Mouse (Mus musculus) brain, adult 10 weeks (tissue): ENCODE data around the gene Chuk. TPM values are rescaled to one million over a fixed set of nuclear protein-coding genes. Genes with fewer than 3 reads are reported as not detected.

Experiments
- polyA plus RNA-seq: library from polyadenylated mRNA; stranded (reverse); fragments of 350-450 nt; fragmentation: Illumina TruSeq; extraction: RNeasy Lipid Tissue Mini Kit (QIAGEN cat#74804); gene quantifications from one replicate; pipeline ENCODE4 v1.2.3, GENCODE M21; 2015; ENCODE audit warnings: low read depth, low replicate concordance

Gene Chuk
- polyA plus RNA-seq, result 53.1 TPM

GRCm38 (mm10) chr19:44106831-44107660 lies at the start of gene Chuk:
Gene Chuk, minus strand, starts transcription at chr19:44107480.

GRCm38 (mm10) chr19:44145702-44146567 lies 38.7 kb upstream of the Chuk start, which contains the start of gene Bloc1s2:
Gene Bloc1s2, minus strand, starts transcription at chr19:44146446.

DNA sequence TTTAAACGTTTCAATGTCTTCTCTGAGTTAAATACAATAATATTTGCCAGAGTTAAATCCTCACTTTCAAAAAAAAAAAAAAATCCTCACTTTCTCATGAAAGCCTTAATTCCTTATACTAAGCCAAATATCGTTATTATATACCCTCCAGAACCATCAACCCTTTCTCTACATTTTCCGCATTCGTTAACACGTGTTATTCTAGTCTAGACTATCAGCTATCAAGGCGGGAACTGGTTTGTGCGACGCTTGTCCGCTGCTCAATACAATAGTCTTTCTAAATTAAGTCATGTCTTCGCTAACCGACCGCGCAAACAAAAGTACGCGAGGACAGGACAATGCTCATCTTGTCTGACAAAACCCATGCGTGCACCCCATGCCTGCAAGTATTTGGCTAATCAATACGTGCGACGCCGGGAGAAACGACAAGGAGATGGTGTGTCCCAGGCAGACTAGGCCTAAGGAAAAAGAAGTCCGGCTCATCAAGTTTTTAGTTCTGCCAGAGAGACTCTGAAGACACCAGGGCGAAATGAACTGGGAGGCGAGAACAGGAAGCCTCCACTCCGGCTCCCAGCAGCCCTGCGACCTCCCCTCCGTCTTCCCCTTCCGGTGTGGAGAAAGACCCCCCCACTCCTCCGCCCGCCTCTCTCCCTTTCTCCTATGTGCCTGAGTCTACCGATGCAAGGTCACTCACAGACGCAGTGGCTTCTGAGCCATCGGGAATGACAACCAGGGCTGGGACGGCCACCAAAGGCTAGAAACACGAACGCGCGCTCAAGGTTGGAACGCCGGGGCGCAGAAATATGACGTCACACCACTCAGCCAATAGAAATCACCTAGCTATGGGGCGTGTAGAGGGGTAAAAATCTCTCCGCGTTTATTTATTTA lies 28.0 kb upstream of the Chuk start, which contains the start of gene Cwf19l1:
Cwf19l1 (minus strand) TSS at position 805 of the 888 bp plus-strand sequence.

DNA sequence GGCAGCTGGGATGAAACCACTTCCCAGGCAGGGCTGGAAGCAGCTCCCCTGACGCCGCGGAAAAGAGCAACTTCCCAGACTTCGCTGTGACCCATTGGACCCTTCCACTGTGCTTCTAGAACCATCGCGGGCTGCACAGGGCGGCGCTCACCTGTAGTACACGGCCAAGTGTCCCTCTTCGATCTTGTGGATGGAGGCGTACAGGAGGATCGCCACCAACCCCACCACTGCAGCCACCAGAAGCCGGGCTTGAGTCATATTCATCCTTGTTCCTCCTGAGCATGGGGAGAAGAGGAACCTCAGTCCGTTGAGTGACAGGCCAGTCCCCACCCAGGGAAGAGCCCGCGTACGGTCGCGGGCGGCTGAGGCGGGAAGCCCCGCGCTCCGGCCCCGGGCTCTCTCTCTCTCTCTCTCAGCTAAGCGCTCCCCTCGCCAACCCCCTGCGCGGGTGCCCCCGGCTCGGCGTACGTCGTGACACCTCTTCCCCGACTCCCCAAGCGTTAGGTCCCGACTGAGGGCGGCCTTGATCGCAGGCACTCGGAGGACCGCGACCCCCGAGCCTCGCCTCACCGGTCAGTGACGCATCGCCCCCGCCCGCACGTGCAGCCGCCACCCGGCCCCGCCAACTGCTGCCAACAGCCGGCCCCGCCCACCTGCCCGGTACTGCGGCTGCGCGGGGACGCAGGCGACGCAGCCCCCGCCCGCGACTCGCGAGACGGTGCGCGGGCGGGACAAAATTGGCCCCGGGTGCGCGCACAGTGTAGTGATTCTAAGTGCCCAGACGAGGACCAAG lies 38.0 kb downstream of the Chuk start, which contains the start of gene Erlin1:
Erlin1 (minus strand) TSS at position 665 of the 793 bp plus-strand sequence.

GRCm38 (mm10) chr19:44028972-44029371 lies 78.3 kb downstream of the Chuk start, which contains the start of gene Cyp2c23:
Gene Cyp2c23, minus strand, starts transcription at chr19:44029208.

Other genes with a start within 250 kb of the Chuk start
- 4.7 TPM for gene Dnmbp, start 167.3 kb downstream of the Chuk start, polyA plus RNA-seq
- gene Cpn1, start 120.9 kb downstream of the Chuk start, polyA plus RNA-seq, result 0.49 TPM
- gene Cyp2c23, start 78.3 kb downstream of the Chuk start, polyA plus RNA-seq, result not detected
- 20.5 TPM for gene Erlin1, start 37.7 kb downstream of the Chuk start, polyA plus RNA-seq
- 14.9 TPM for gene Cwf19l1, start 28.4 kb upstream of the Chuk start, polyA plus RNA-seq
- 99.0 TPM for gene Bloc1s2, start 39.0 kb upstream of the Chuk start, polyA plus RNA-seq
- 1.1 TPM for gene Pkd2l1, start 85.0 kb upstream of the Chuk start, polyA plus RNA-seq
- 6.6 TPM for gene Scd3, start 95.8 kb upstream of the Chuk start, polyA plus RNA-seq
- 705 TPM for gene Scd2, start 186.2 kb upstream of the Chuk start, polyA plus RNA-seq
- gene Scd4, start 225.6 kb upstream of the Chuk start, polyA plus RNA-seq, result 0.37 TPM